Mouse (Mus musculus): ENCODE data around the gene Pip5k1a. TPM values are rescaled to one million over a fixed set of nuclear protein-coding genes. Genes with fewer than 3 reads are reported as not detected.
A peak's percentile ranks its signal among the peaks of the same experiment; 100 is the strongest.

Gene Pip5k1a
- polyA plus RNA-seq, 1 experiment = 1.5 TPM

DNA sequence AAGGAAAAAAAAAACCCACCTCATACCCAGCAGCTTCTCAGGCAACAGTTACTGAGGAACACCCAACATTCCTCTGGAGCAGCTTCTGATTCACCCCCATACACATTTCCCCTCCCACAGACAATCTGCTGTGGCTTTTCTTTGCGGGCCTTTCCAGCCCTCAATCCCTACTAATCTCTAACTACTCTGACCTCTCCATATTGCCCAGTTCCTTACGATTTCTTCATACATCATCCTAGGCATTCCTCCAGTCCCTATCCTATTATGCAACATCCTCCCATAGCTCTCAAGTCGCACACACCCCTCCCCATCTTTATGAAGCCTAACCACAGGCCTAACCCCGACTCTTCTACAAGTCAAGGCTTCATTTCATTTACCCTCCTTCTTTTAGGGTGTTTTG is 1.6 kb downstream of the Pip5k1a start:
- Histone ChIP-seq H3K9me3 (ENCODE audit: control insufficient read depth, low read length) (no peaks in the 10 kb centered on the region), H3K4me3 (replicated peaks) (peak overlapping the region; percentile 87), H3K36me3 (ENCODE audit: control insufficient read depth) (peaks cover 33% of the 10 kb centered on the region), H3K27me3 (ENCODE audit: control insufficient read depth) (no peaks in the 10 kb centered on the region), H3K4me1 (ENCODE audit: control insufficient read depth) (peaks cover 67% of the 10 kb centered on the region)
- TF ChIP-seq TAL1 (IDR thresholded peaks at IDR 0.05; ENCODE audit: low read length) (no peak), GATA1 (IDR thresholded peaks at IDR 0.05; ENCODE audit: low read length) (no peak)

DNA sequence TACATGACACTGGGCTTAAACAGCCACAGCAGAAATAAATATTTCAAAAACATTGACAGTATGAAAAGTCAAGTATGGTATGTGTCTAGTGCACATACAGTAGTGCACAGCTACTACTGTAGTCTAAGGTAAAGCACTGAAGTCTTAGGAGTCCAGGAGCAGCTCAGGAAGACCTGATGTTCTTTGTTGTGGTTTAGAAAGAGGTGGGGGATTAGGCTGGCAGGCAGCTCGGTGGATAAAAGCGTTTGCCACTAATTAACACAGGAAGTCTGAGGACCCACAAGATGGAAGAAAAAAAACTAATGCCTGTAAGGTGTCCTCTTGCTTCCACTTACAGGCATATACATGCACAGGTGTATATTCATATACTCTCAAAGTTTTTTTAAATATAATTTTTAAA is 5.9 kb downstream of the Pip5k1a start:
- H3K27me3 ChIP-seq (ENCODE audit: control insufficient read depth) = no peaks in the 10 kb centered on the region
- peaks cover 71% of the 10 kb centered on the region for H3K36me3 ChIP-seq (ENCODE audit: control insufficient read depth)
- no peaks in the 10 kb centered on the region for H3K9me3 ChIP-seq (ENCODE audit: control insufficient read depth, low read length)
- no peak for TF ChIP-seq GATA1 (IDR thresholded peaks at IDR 0.05; ENCODE audit: low read length)
- no peak for TF ChIP-seq TAL1 (IDR thresholded peaks at IDR 0.05; ENCODE audit: low read length)
- no peak overlapping the region for H3K4me3 ChIP-seq (replicated peaks)
- peaks cover 43% of the 10 kb centered on the region for H3K4me1 ChIP-seq (ENCODE audit: control insufficient read depth)

DNA sequence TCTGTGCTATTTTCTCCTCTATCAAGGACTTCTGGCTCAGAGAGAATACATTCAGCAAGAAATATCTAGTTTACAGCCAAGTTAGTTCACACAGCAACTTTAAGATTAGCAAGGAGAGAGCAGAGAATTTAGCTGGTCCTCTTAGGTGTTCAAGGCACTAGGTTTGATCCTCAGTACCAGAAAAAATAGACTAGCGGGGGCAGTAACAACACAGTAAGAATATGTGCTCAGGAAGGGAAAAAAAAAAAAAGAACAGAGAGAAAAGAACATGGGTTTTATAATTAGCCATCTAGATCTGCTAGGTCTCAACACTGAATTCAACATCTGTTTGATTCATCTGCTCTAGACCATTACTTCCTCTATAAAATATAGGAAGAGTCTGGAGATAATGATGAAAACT is 18.7 kb downstream of the Pip5k1a start:
- no peak for TF ChIP-seq GATA1 (IDR thresholded peaks at IDR 0.05; ENCODE audit: low read length)
- TF ChIP-seq TAL1 (IDR thresholded peaks at IDR 0.05; ENCODE audit: low read length) = no peak
- Histone ChIP-seq H3K9me3 (ENCODE audit: control insufficient read depth, low read length) (no peaks in the 10 kb centered on the region), H3K27me3 (ENCODE audit: control insufficient read depth) (no peaks in the 10 kb centered on the region), H3K4me3 (replicated peaks) (no peak overlapping the region), H3K4me1 (ENCODE audit: control insufficient read depth) (no peaks in the 10 kb centered on the region), H3K36me3 (ENCODE audit: control insufficient read depth) (peaks cover 47% of the 10 kb centered on the region)

DNA sequence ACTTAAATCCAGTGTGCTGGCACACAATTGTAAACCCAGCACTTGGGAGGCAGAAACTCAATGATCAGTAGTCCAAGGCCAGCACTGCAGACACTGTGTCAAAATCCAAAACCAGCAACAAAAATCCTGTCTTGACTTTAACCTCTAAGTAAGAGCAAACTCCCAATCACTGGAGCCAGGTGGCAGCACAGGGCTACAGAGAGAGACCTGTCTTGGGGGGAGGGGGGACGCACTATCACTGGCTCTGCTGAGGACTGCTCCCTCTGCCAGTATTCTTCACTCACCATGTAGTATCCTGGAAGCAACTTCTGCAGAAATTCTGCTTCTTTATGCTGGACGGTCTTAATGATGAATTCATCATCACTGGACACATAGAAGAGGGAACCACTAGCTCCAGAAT is 35.1 kb downstream of the Pip5k1a start:
- Histone ChIP-seq H3K4me1 (ENCODE audit: control insufficient read depth) (no peaks in the 10 kb centered on the region; the same call in 1 of the 2 replicates), H3K4me3 (replicated peaks) (no peak overlapping the region), H3K9me3 (ENCODE audit: control insufficient read depth, low read length) (no peaks in the 10 kb centered on the region), H3K27me3 (ENCODE audit: control insufficient read depth) (no peaks in the 10 kb centered on the region), H3K36me3 (ENCODE audit: control insufficient read depth) (peaks cover 93% of the 10 kb centered on the region)
- TF ChIP-seq GATA1 (IDR thresholded peaks at IDR 0.05; ENCODE audit: low read length) (no peak), TAL1 (IDR thresholded peaks at IDR 0.05; ENCODE audit: low read length) (no peak)

DNA sequence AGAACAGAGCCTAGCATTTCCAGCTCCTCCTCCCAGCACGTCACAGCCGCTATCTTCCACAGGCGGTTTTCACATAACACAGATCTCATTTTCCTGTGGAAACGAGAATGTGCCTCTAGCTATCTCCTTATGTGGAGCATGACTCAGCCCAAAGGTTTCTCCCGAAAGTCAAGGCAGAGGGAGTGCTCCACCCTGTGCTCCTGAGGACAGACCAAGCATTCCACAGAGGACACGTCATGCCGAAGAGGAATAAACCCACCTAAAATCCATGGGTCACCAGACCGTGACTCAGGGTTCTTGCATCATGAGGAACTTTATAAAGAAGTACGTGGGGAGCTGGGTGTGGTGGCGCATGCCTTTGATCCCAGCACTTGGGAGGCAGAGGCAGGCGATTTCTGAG is 40.2 kb downstream of the Pip5k1a start:
- TF ChIP-seq GATA1 (IDR thresholded peaks at IDR 0.05; ENCODE audit: low read length) = no peak
- TF ChIP-seq TAL1 (IDR thresholded peaks at IDR 0.05; ENCODE audit: low read length) = no peak
- no peaks in the 10 kb centered on the region; the same call in 1 of the 2 replicates for H3K4me1 ChIP-seq (ENCODE audit: control insufficient read depth)
- H3K4me3 ChIP-seq (replicated peaks) = no peak overlapping the region
- no peaks in the 10 kb centered on the region for H3K27me3 ChIP-seq (ENCODE audit: control insufficient read depth)
- peaks cover 98% of the 10 kb centered on the region for H3K36me3 ChIP-seq (ENCODE audit: control insufficient read depth)
- no peaks in the 10 kb centered on the region for H3K9me3 ChIP-seq (ENCODE audit: control insufficient read depth, low read length)

DNA sequence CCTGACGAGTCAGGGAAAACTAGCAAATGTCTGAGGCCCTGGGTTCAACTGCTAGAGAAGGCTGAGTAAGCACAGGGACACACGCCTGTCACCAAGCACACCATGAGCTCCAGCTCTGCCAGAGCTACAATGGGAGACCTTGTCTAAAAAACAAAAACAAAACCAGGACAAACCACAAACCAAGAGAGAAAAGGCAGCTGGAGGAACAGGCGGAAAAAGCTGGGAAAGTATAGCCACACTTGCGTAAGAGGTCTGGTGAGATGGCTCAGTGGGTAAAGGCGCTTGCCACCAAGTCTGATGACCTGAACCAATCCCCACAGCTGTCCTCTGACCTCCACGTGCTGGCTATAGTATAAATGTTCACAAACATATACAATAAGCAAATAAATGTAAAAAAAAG is 40.6 kb downstream of the Pip5k1a start:
- no peak for TF ChIP-seq GATA1 (IDR thresholded peaks at IDR 0.05; ENCODE audit: low read length)
- no peak for TF ChIP-seq TAL1 (IDR thresholded peaks at IDR 0.05; ENCODE audit: low read length)
- H3K27me3 ChIP-seq (ENCODE audit: control insufficient read depth) = no peaks in the 10 kb centered on the region
- H3K4me1 ChIP-seq (ENCODE audit: control insufficient read depth) = no peaks in the 10 kb centered on the region; the same call in 1 of the 2 replicates
- peaks cover 98% of the 10 kb centered on the region for H3K36me3 ChIP-seq (ENCODE audit: control insufficient read depth)
- H3K9me3 ChIP-seq (ENCODE audit: control insufficient read depth, low read length) = no peaks in the 10 kb centered on the region
- no peak overlapping the region for H3K4me3 ChIP-seq (replicated peaks)

DNA sequence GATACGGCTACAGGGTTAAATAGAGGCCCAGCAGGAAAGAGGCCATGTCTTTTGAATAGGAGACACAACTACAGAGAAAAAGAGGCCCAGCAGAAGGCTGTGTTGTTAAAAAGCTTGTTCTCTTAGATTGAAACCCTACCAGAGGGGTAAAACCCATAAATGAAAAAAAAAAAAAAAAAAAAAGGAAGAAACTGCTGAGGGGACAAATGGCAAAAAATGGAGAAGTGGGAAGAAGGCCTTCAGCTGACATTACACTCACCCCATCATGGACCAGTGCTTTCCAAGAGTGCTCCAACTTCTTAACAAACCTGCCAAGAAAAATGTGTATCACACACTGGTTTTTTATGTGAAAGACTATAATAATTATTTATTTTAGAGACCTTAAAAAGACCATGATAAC is 41.2 kb downstream of the Pip5k1a start:
- no peaks in the 10 kb centered on the region; the same call in 1 of the 2 replicates for H3K4me1 ChIP-seq (ENCODE audit: control insufficient read depth)
- no peaks in the 10 kb centered on the region for H3K9me3 ChIP-seq (ENCODE audit: control insufficient read depth, low read length)
- H3K4me3 ChIP-seq (replicated peaks) = no peak overlapping the region
- no peaks in the 10 kb centered on the region for H3K27me3 ChIP-seq (ENCODE audit: control insufficient read depth)
- peaks cover 98% of the 10 kb centered on the region for H3K36me3 ChIP-seq (ENCODE audit: control insufficient read depth)
- TF ChIP-seq TAL1 (IDR thresholded peaks at IDR 0.05; ENCODE audit: low read length) (no peak), GATA1 (IDR thresholded peaks at IDR 0.05; ENCODE audit: low read length) (no peak)

DNA sequence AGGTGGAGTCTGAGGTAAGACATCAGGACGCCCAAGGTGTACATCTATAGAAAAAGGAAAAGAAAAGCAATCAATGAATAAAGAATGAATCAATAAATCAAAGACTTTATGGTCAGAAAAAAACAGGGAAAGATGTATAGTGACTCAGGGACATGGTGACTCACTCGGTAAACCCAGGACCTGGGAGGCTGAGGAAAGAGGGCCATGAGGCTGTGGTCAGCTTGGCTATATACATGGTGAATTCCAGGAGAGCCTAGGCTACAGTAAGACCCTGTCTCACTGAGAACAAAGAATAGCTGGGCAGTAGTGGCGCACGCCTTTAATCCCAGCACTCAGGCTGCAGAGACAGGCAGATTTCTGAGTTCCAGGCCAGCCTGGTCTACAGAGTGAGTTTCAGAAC is 43.0 kb downstream of the Pip5k1a start:
- Histone ChIP-seq H3K27me3 (ENCODE audit: control insufficient read depth) (no peaks in the 10 kb centered on the region), H3K4me3 (replicated peaks) (no peak overlapping the region)

DNA sequence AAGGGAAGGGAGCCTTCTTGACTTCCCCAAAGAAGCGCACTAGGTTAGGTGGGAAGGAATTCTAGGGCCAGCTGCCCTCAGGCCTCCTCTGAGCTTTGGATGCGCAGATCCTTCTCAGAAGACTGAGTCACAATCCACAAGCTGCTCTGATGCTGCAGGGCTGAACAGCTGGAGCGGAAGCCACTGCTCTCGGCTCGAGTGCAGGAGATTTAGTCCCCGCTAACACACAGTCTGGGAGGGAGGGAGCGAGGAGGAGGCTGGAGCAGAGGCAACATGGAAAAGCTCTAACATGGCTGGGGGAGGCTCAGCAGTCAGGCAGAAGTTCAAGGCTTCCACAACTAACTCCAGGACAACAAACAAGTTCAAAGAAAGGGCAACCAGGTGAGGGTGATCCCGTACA is 48.7 kb downstream of the Pip5k1a start:
- Histone ChIP-seq H3K36me3 (ENCODE audit: control insufficient read depth) (peaks cover 65% of the 10 kb centered on the region), H3K27me3 (ENCODE audit: control insufficient read depth) (no peaks in the 10 kb centered on the region), H3K9me3 (ENCODE audit: control insufficient read depth, low read length) (no peaks in the 10 kb centered on the region), H3K4me3 (replicated peaks) (no peak overlapping the region), H3K4me1 (ENCODE audit: control insufficient read depth) (peaks cover 33% of the 10 kb centered on the region)
- TF ChIP-seq GATA1 (IDR thresholded peaks at IDR 0.05; ENCODE audit: low read length) (no peak), TAL1 (IDR thresholded peaks at IDR 0.05; ENCODE audit: low read length) (no peak)

More for the DNA sequence above, 43.0 kb downstream of the Pip5k1a start:
- Histone ChIP-seq H3K36me3 (ENCODE audit: control insufficient read depth) (peaks cover 98% of the 10 kb centered on the region), H3K4me1 (ENCODE audit: control insufficient read depth) (no peaks in the 10 kb centered on the region; the same call in 1 of the 2 replicates), H3K9me3 (ENCODE audit: control insufficient read depth, low read length) (no peaks in the 10 kb centered on the region)
- TF ChIP-seq TAL1 (IDR thresholded peaks at IDR 0.05; ENCODE audit: low read length) (no peak), GATA1 (IDR thresholded peaks at IDR 0.05; ENCODE audit: low read length) (no peak)

DNA sequence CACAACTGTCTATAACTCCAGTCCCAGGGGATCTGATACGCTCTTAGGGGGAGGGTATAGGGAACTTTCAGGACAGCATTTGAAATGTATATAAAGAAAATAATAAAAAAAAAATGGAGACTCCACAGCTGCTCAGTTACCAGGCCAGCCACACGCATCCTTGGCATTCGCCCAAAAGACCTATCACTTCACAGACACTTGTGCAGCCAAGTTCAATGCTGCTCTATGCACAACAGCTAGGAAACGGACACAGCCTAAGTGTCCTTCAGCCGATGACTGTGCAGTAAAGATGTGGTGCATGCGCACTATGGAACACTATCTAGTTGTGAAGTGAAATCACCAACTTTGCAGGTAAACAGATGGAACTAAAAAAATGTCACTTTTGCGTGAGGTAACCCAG is 50.5 kb downstream of the Pip5k1a start:
- peaks cover 48% of the 10 kb centered on the region for H3K36me3 ChIP-seq (ENCODE audit: control insufficient read depth)
- H3K27me3 ChIP-seq (ENCODE audit: control insufficient read depth) = no peaks in the 10 kb centered on the region
- H3K4me1 ChIP-seq (ENCODE audit: control insufficient read depth) = peaks cover 39% of the 10 kb centered on the region
- H3K9me3 ChIP-seq (ENCODE audit: control insufficient read depth, low read length) = no peaks in the 10 kb centered on the region
- H3K4me3 ChIP-seq (replicated peaks) = no peak overlapping the region
- TF ChIP-seq TAL1 (IDR thresholded peaks at IDR 0.05; ENCODE audit: low read length) = no peak
- no peak for TF ChIP-seq GATA1 (IDR thresholded peaks at IDR 0.05; ENCODE audit: low read length)
